Mouse (Mus musculus) intestine, embryonic 14.5 days (tissue): ENCODE measurements at regions not wholly inside any gene's neighbourhood (a gene's known extent, or its start where the extent isn't known, plus 50 kb on each side); places are given as distances from the start of the nearest gene placed in this dataset. TPM values are rescaled to one million over a fixed set of nuclear protein-coding genes. Genes with fewer than 3 reads are reported as not detected.

Source experiments
- ATAC-seq: fragments of 200-750 bp; cut with Nextera tagmentation; replicated peaks from 2 replicates; pipeline ENCODE4 v1.8.0; 2017; ENCODE audit warnings: low read depth, moderate number of reproducible peaks, moderate TSS enrichment, moderate library complexity; ENCODE audit not compliant: low FRiP score, low TSS enrichment
- DNase-seq: peaks from one replicate; pipeline ENCODE4 v3.0.0-alpha.2; 2018; ENCODE audit warnings: low spot score
- H3K27ac ChIP-seq: fragments of 300-500 bp; sonication (generic); 2 replicates; pipeline ENCODE4 v1.5.1; 2014; ENCODE audit warnings: low read depth, mild to moderate bottlenecking, control low read depth
- H3K27me3 ChIP-seq: fragments of 300-500 bp; sonication (generic); replicated peaks from 2 replicates; pipeline ENCODE4 v1.6.1; 2014; ENCODE audit warnings: low read length, control low read depth; ENCODE audit not compliant: control insufficient read depth, insufficient read depth
- H3K36me3 ChIP-seq: fragments of 300-500 bp; sonication (generic); 2 replicates; pipeline ENCODE4 v1.6.1; 2014; ENCODE audit warnings: low read length, control low read depth; ENCODE audit not compliant: control insufficient read depth, insufficient read depth
- H3K4me1 ChIP-seq: fragments of 300-500 bp; sonication (generic); replicated peaks from 2 replicates; pipeline ENCODE4 v1.6.1; 2014; ENCODE audit warnings: low read length, control low read depth, mixed read lengths; ENCODE audit not compliant: control insufficient read depth, insufficient read depth
- H3K4me2 ChIP-seq: fragments of 300-500 bp; sonication (generic); 2 replicates; pipeline ENCODE4 v1.6.1; 2014; ENCODE audit warnings: low read length
- H3K4me3 ChIP-seq: fragments of 300-500 bp; sonication (generic); 2 replicates; pipeline ENCODE4 v1.5.1; 2014; ENCODE audit warnings: low read depth, low read length, control low read depth, mixed read lengths
- H3K9ac ChIP-seq: fragments of 300-500 bp; sonication (generic); 2 replicates; pipeline ENCODE4 v1.6.1; 2014; ENCODE audit warnings: mild to moderate bottlenecking, low read length
- H3K9me3 ChIP-seq: fragments of 300-500 bp; sonication (generic); 2 replicates; pipeline ENCODE4 v1.6.1; 2016; ENCODE audit warnings: low read length, control low read depth; ENCODE audit not compliant: control insufficient read depth
- WGBS: fragments of 180-500 bp; shearing (Covaris S2); extraction: QIAGEN DNeasy Blood & Tissue Kit; methylation state at CpG from one replicate; pipeline ENCODE4 v1.1.7; 2014; 5-methylcytosine and 5-hydroxymethylcytosine counted together
- microRNA-seq: library from miRNA; unstranded; fragments of <30 nt; microRNA quantifications from one replicate; pipeline ENCODE4, GENCODE M21; 2016

- H3K4me2 ChIP-seq, result no peak overlapping the region
- no peak overlapping the region for H3K4me3 ChIP-seq
- 85% methylated on average over 7 of the region's 7 CpGs for WGBS
- no peak overlapping the region for H3K27ac ChIP-seq
- H3K9ac ChIP-seq, result no peak overlapping the region
- ATAC-seq (no peak), DNase-seq (no peak)
- H3K9me3 ChIP-seq, result no peaks in the 10 kb centered on the region
- no peaks in the 10 kb centered on the region for H3K27me3 ChIP-seq
- H3K36me3 ChIP-seq, result no peaks in the 10 kb centered on the region
- H3K4me1 ChIP-seq, result no peaks in the 10 kb centered on the region
These were observed 63.4 kb upstream of the Syt1 start for GRCm38 (mm10) chr10:109074218-109074617.

Small RNA genes in the stretch of these regions (microRNA-seq; reads per million reads assigned to microRNA genes)
- gene Gm44495, result not detected
